Mouse (Mus musculus): ENCODE measurements around the gene 1700014D04Rik. TPM values are rescaled to one million over a fixed set of nuclear protein-coding genes. Genes with fewer than 3 reads are reported as not detected.

The 1700014D04Rik gene
- not detected for total RNA-seq (2023)

DNA sequence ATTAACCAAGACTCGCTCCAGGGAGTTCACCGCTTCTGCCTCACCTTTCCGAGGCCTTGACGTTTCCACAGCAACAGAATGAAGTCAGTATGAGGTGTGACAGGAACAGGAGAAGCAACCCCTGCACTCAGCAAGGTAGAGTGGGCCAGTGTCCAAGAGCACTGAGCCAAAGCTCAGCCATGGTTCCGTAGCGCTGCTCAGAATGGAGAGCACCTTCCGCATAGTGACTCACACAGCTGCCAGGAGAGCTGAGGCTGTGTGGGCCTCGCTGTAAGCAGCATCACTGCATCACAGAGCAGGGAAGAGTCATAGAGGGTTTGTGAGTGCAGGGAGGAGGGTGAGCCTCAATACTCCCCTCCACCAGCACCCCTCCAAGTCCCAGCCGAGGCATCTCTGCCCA is at the start of gene 1700014D04Rik:
1700014D04Rik (minus strand) TSS at position 42 of the 400 bp plus-strand sequence.

DNA sequence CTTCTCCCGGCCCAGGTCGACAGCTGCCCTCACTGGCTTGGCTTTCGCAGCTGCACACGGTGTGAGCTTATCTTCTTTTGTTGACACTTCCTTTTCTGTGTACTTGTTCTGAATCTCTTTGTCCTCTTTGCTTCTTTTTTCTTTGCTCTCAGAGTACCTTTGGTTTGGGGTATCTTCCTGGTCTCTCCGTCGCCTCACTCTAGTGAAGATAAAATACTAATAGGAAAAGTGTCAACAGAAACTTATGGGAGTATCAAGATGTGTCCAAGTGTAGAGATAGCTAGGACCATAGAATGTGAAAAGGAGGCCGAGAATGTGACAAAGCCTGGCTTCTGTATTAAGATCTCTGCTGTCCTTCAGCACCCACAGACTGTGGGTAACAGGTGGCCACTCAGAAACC is 35.6 kb upstream of the 1700014D04Rik start, which contains the start of gene Gm49354:
Gm49354 (minus strand) TSS at position 101 of the 400 bp plus-strand sequence.

DNA sequence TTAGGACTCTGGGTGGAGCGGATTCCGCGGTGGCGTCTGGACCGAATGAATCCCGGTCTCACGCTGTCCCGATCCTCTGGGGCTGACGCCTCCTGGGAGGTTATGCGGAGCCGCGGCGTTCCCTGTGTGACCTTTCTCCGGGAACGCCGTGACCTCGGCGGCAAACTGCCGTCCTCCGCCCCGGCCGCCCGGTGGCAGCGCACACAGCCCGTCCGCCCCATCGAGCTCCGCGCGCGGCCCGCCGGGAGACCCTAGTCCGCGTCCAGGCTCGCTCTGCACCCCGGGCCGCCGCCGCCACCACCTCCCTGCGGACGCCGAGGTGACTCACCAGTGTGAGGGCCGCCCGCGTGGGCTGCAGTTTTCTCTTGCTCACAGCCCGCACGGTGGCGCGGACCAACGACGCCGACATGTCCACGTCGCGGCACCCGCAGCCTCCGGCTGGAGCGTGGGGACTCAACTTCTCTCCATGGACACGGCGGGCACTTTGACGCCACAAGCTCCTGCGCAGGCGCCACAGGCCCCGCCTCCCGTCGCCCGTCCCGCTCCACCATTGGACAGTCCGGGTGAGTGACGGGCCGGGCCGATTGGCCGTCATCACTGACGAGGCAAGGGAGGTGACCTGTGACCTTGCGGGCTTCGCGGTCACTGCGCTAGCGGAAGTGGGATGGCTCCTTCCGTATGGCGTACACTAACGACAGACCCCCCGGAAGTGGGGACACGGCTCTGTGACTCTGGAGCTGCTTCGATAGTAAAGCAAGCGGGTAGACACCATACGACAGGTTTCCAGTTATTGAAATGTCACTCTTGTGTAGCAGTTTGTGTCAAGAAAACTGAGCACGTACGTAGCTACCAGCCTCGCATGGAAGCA is 23.0 kb upstream of the 1700014D04Rik start, which contains the start of gene Isca1:
Isca1 (minus strand) TSS at position 515 of the 868 bp plus-strand sequence.

GRCm38 (mm10) chr13:59731652-59732051 is 14.9 kb downstream of the 1700014D04Rik start, which contains the start of gene Spata31d1d:
Spata31d1d (minus strand) TSS chr13:59731752.

GRCm38 (mm10) chr13:59711984-59712383 is 34.6 kb downstream of the 1700014D04Rik start, which contains the start of gene Spata31d1b:
Spata31d1b (plus strand) TSS chr13:59712284.

DNA sequence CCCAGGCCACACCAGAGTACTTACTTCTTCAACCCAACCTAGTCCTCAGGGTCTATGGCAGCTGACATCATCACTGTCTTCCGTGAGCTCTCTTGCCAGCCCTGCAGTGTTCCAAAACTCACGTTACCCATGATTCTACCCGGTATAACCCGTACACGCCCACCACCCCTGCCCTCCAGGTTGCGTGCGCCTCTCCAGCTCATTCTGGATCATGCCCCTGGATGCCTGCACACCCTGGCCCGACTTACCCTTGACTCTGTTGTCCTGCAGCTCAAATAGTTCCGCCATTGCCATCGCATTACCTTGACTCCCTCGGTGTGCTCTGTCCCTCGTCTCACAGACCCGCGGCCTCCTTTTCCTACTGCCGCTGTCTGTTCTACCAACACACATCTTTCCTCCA is 36.3 kb downstream of the 1700014D04Rik start, which contains the start of gene Spata31d1a:
Spata31d1a (minus strand) TSS at position 101 of the 400 bp plus-strand sequence.

GRCm38 (mm10) chr13:59694008-59694407 is 52.5 kb downstream of the 1700014D04Rik start, which contains the start of gene 4921517D22Rik:
4921517D22Rik (minus strand) TSS chr13:59694108.

Other genes starting within 250 kb of the 1700014D04Rik start
- 10 to 100 TPM; 48.6 to 49.2 TPM for gene Agtpbp1, start 161.5 kb downstream of the 1700014D04Rik start, total RNA-seq (2023)
- gene Naa35, start 161.5 kb downstream of the 1700014D04Rik start, total RNA-seq (2023) = 10 to 100 TPM; 33.0 to 39.0 TPM
- 10 to 100 TPM; 23.0 to 24.1 TPM for gene Golm1, start 70.9 kb downstream of the 1700014D04Rik start, total RNA-seq (2023)
- gene 4921517D22Rik, start 52.6 kb downstream of the 1700014D04Rik start, total RNA-seq (2023) = not detected
- not detected for gene Spata31d1a, start 36.4 kb downstream of the 1700014D04Rik start, total RNA-seq (2023)
- not detected for gene Spata31d1b, start 34.5 kb downstream of the 1700014D04Rik start, total RNA-seq (2023)
- gene Spata31d1d, start 15.0 kb downstream of the 1700014D04Rik start, total RNA-seq (2023) = not detected
- 10 to 100 TPM; 45.0 to 49.7 TPM for gene Isca1, start 23.1 kb upstream of the 1700014D04Rik start, total RNA-seq (2023)
- gene Gm49354, start 35.5 kb upstream of the 1700014D04Rik start, total RNA-seq (2023) = not detected
- gene Tut7, start 76.4 kb upstream of the 1700014D04Rik start, total RNA-seq (2023) = 100 to 1,000 TPM; 254 to 268 TPM

Data from monocyte, adult 59 days (primary cell).